Mouse (Mus musculus): ENCODE results near the gene Inpp4b. TPM values are rescaled to one million over a fixed set of nuclear protein-coding genes. Genes with fewer than 3 reads are reported as not detected.

The Inpp4b gene
- polyA plus RNA-seq, 1 experiment from 2014 or later = 20.7 TPM

- Histone ChIP-seq H3K27ac (ENCODE audit: low read length) (no peak overlapping the region), H3K4me3 (ENCODE audit: low read depth, low read length) (no peak overlapping the region), H3K9ac (replicated peaks; ENCODE audit: low read depth) (no peak overlapping the region), H3K4me1 (ENCODE audit: insufficient read depth, low read depth, low read length) (no peaks in the 10 kb centered on the region), H3K36me3 (ENCODE audit: insufficient read depth, low read length) (no peaks in the 10 kb centered on the region), H3K27me3 (replicated peaks; ENCODE audit: insufficient read depth, low read length) (no peaks in the 10 kb centered on the region), H3K4me2 (replicated peaks; ENCODE audit: low read depth, low read length) (no peak overlapping the region), H3K9me3 (ENCODE audit: low read length) (no peaks in the 10 kb centered on the region)
- 78% methylated on average over 4 of the region's 4 CpGs for WGBS
- no peak for DNase-seq (ENCODE audit: low spot score)
- no peak for ATAC-seq
- TF ChIP-seq EP300 (IDR thresholded peaks at IDR 0.05) (no peak), CTCF (IDR thresholded peaks at IDR 0.05) (no peak)
These were observed 32.6 kb downstream of the Inpp4b start for GRCm38 (mm10) chr8:81374877-81375475.

GRCm38 (mm10) chr8:81388953-81389352 lies 46.6 kb downstream of the Inpp4b start:
- no peak for DNase-seq (ENCODE audit: low spot score)
- ATAC-seq = no peak
- WGBS = 91% methylated on average over 6 of the region's 6 CpGs
- Histone ChIP-seq H3K27ac (ENCODE audit: low read length) (no peak overlapping the region), H3K4me2 (replicated peaks; ENCODE audit: low read depth, low read length) (no peak overlapping the region), H3K4me1 (ENCODE audit: insufficient read depth, low read depth, low read length) (no peaks in the 10 kb centered on the region), H3K9me3 (ENCODE audit: low read length) (no peaks in the 10 kb centered on the region), H3K36me3 (ENCODE audit: insufficient read depth, low read length) (no peaks in the 10 kb centered on the region), H3K27me3 (replicated peaks; ENCODE audit: insufficient read depth, low read length) (no peaks in the 10 kb centered on the region), H3K4me3 (ENCODE audit: low read depth, low read length) (no peak overlapping the region), H3K9ac (replicated peaks; ENCODE audit: low read depth) (no peak overlapping the region)
- no peak for TF ChIP-seq CTCF (IDR thresholded peaks at IDR 0.05)
- TF ChIP-seq EP300 (IDR thresholded peaks at IDR 0.05) = no peak

- Histone ChIP-seq H3K36me3 (ENCODE audit: insufficient read depth, low read length) (no peaks in the 10 kb centered on the region), H3K27me3 (replicated peaks; ENCODE audit: insufficient read depth, low read length) (no peaks in the 10 kb centered on the region), H3K4me1 (ENCODE audit: insufficient read depth, low read depth, low read length) (no peaks in the 10 kb centered on the region), H3K9ac (replicated peaks; ENCODE audit: low read depth) (no peak overlapping the region), H3K4me3 (ENCODE audit: low read depth, low read length) (no peak overlapping the region), H3K4me2 (replicated peaks; ENCODE audit: low read depth, low read length) (no peak overlapping the region), H3K9me3 (ENCODE audit: low read length) (no peaks in the 10 kb centered on the region), H3K27ac (ENCODE audit: low read length) (no peak overlapping the region)
- TF ChIP-seq EP300 (IDR thresholded peaks at IDR 0.05) = no peak
- TF ChIP-seq CTCF (IDR thresholded peaks at IDR 0.05) = no peak
- ATAC-seq (no peak), DNase-seq (ENCODE audit: low spot score) (no peak)
These were observed 56.7 kb downstream of the Inpp4b start for GRCm38 (mm10) chr8:81399071-81399470.

- no peak for ATAC-seq
- Histone ChIP-seq H3K27me3 (replicated peaks; ENCODE audit: insufficient read depth, low read length) (no peaks in the 10 kb centered on the region), H3K4me2 (replicated peaks; ENCODE audit: low read depth, low read length) (no peak overlapping the region), H3K9ac (replicated peaks; ENCODE audit: low read depth) (no peak overlapping the region), H3K9me3 (ENCODE audit: low read length) (no peaks in the 10 kb centered on the region), H3K27ac (ENCODE audit: low read length) (no peak overlapping the region), H3K36me3 (ENCODE audit: insufficient read depth, low read length) (no peaks in the 10 kb centered on the region), H3K4me1 (ENCODE audit: insufficient read depth, low read depth, low read length) (no peaks in the 10 kb centered on the region), H3K4me3 (ENCODE audit: low read depth, low read length) (no peak overlapping the region)
- 80% methylated on average over 4 of the region's 4 CpGs for WGBS
- TF ChIP-seq EP300 (IDR thresholded peaks at IDR 0.05) = no peak
- TF ChIP-seq CTCF (IDR thresholded peaks at IDR 0.05) = no peak
- no peak for DNase-seq (ENCODE audit: low spot score)
These were observed 57.1 kb downstream of the Inpp4b start for GRCm38 (mm10) chr8:81399501-81399900.

GRCm38 (mm10) chr8:81412707-81413106 lies 70.4 kb downstream of the Inpp4b start:
- Histone ChIP-seq H3K4me3 (ENCODE audit: low read depth, low read length) (no peak overlapping the region), H3K27me3 (replicated peaks; ENCODE audit: insufficient read depth, low read length) (no peaks in the 10 kb centered on the region), H3K9me3 (ENCODE audit: low read length) (no peaks in the 10 kb centered on the region), H3K27ac (ENCODE audit: low read length) (no peak overlapping the region), H3K9ac (replicated peaks; ENCODE audit: low read depth) (no peak overlapping the region), H3K36me3 (ENCODE audit: insufficient read depth, low read length) (no peaks in the 10 kb centered on the region), H3K4me2 (replicated peaks; ENCODE audit: low read depth, low read length) (no peak overlapping the region), H3K4me1 (ENCODE audit: insufficient read depth, low read depth, low read length) (no peaks in the 10 kb centered on the region)
- 82% methylated on average over 2 of the region's 2 CpGs for WGBS
- ATAC-seq (no peak), DNase-seq (ENCODE audit: low spot score) (no peak)
- TF ChIP-seq EP300 (IDR thresholded peaks at IDR 0.05) (no peak), CTCF (IDR thresholded peaks at IDR 0.05) (no peak)

- no peaks in the 10 kb centered on the region for H3K27me3 ChIP-seq (replicated peaks; ENCODE audit: insufficient read depth, low read length)
- no peak for DNase-seq (ENCODE audit: low spot score)
- no peak overlapping the region for H3K27ac ChIP-seq (ENCODE audit: low read length)
- WGBS = 84% methylated on average over 3 of the region's 3 CpGs
- no peaks in the 10 kb centered on the region for H3K9me3 ChIP-seq (ENCODE audit: low read length)
- no peak overlapping the region for H3K4me3 ChIP-seq (ENCODE audit: low read depth, low read length)
- no peaks in the 10 kb centered on the region for H3K36me3 ChIP-seq (ENCODE audit: insufficient read depth, low read length)
- H3K4me2 ChIP-seq (replicated peaks; ENCODE audit: low read depth, low read length) = no peak overlapping the region
- no peak overlapping the region for H3K9ac ChIP-seq (replicated peaks; ENCODE audit: low read depth)
- TF ChIP-seq EP300 (IDR thresholded peaks at IDR 0.05) (no peak), CTCF (IDR thresholded peaks at IDR 0.05) (no peak)
- no peaks in the 10 kb centered on the region for H3K4me1 ChIP-seq (ENCODE audit: insufficient read depth, low read depth, low read length)
- ATAC-seq = no peak
These were observed 101.6 kb downstream of the Inpp4b start for GRCm38 (mm10) chr8:81443957-81444356.

- TF ChIP-seq EP300 (IDR thresholded peaks at IDR 0.05) (no peak), CTCF (IDR thresholded peaks at IDR 0.05) (no peak)
- no peaks in the 10 kb centered on the region for H3K9me3 ChIP-seq (ENCODE audit: low read length)
- H3K36me3 ChIP-seq (ENCODE audit: insufficient read depth, low read length) = no peaks in the 10 kb centered on the region
- no peak overlapping the region for H3K4me3 ChIP-seq (ENCODE audit: low read depth, low read length)
- H3K4me1 ChIP-seq (ENCODE audit: insufficient read depth, low read depth, low read length) = no peaks in the 10 kb centered on the region
- no peak overlapping the region for H3K27ac ChIP-seq (ENCODE audit: low read length)
- no peaks in the 10 kb centered on the region for H3K27me3 ChIP-seq (replicated peaks; ENCODE audit: insufficient read depth, low read length)
- no peak overlapping the region for H3K9ac ChIP-seq (replicated peaks; ENCODE audit: low read depth)
- 60% methylated on average over 2 of the region's 2 CpGs for WGBS
- no peak for ATAC-seq
- DNase-seq (ENCODE audit: low spot score) = no peak
- H3K4me2 ChIP-seq (replicated peaks; ENCODE audit: low read depth, low read length) = no peak overlapping the region
These were observed 107.4 kb downstream of the Inpp4b start for GRCm38 (mm10) chr8:81449798-81450197.

All from lung, postnatal 0 days (tissue).